Mouse (Mus musculus): ENCODE measurements around the gene Scimp. TPM values are rescaled to one million over a fixed set of nuclear protein-coding genes. Genes with fewer than 3 reads are reported as not detected.

Scimp gene
- polyA plus RNA-seq, 1 experiment from 2014 or later: 0.50 TPM

GRCm38 (mm10) chr11:70754476-70754875 is 57.9 kb downstream of the Scimp start:
- no peaks in the 10 kb centered on the region for H3K4me1 ChIP-seq (ENCODE audit: control insufficient read depth, insufficient read depth, low read length)
- no peak overlapping the region for H3K4me3 ChIP-seq (ENCODE audit: low read depth, low read length)
- no peaks in the 10 kb centered on the region for H3K36me3 ChIP-seq (ENCODE audit: control insufficient read depth, insufficient read depth, low read length)
- no peak overlapping the region for H3K9ac ChIP-seq (ENCODE audit: low read depth, low read length)
- H3K9me3 ChIP-seq (ENCODE audit: control insufficient read depth, low read length): no peaks in the 10 kb centered on the region
- no peaks in the 10 kb centered on the region for H3K27me3 ChIP-seq (replicated peaks; ENCODE audit: control insufficient read depth, insufficient read depth, low read length)
- no peak overlapping the region for H3K27ac ChIP-seq (replicated peaks; ENCODE audit: low read depth, low read length)
- H3K4me2 ChIP-seq (ENCODE audit: low read depth, low read length): no peak overlapping the region
- 50% methylated on average over 4 of the region's 4 CpGs for WGBS
- ATAC-seq (ENCODE audit: low read depth) (no peak), DNase-seq (ENCODE audit: low spot score) (no peak)

- ATAC-seq (ENCODE audit: low read depth): no peak
- Histone ChIP-seq H3K4me1 (ENCODE audit: control insufficient read depth, insufficient read depth, low read length) (no peaks in the 10 kb centered on the region), H3K4me2 (ENCODE audit: low read depth, low read length) (no peak overlapping the region), H3K27ac (replicated peaks; ENCODE audit: low read depth, low read length) (no peak overlapping the region), H3K36me3 (ENCODE audit: control insufficient read depth, insufficient read depth, low read length) (no peaks in the 10 kb centered on the region), H3K27me3 (replicated peaks; ENCODE audit: control insufficient read depth, insufficient read depth, low read length) (no peaks in the 10 kb centered on the region), H3K4me3 (ENCODE audit: low read depth, low read length) (no peak overlapping the region), H3K9me3 (ENCODE audit: control insufficient read depth, low read length) (peaks cover 5% of the 10 kb centered on the region; the same call in 1 of the 2 replicates), H3K9ac (ENCODE audit: low read depth, low read length) (no peak overlapping the region)
- DNase-seq (ENCODE audit: low spot score): no peak
- 88% methylated on average over 10 of the region's 10 CpGs for WGBS
Measured at GRCm38 (mm10) chr11:70753146-70753545, 59.2 kb downstream of the Scimp start.

DNA sequence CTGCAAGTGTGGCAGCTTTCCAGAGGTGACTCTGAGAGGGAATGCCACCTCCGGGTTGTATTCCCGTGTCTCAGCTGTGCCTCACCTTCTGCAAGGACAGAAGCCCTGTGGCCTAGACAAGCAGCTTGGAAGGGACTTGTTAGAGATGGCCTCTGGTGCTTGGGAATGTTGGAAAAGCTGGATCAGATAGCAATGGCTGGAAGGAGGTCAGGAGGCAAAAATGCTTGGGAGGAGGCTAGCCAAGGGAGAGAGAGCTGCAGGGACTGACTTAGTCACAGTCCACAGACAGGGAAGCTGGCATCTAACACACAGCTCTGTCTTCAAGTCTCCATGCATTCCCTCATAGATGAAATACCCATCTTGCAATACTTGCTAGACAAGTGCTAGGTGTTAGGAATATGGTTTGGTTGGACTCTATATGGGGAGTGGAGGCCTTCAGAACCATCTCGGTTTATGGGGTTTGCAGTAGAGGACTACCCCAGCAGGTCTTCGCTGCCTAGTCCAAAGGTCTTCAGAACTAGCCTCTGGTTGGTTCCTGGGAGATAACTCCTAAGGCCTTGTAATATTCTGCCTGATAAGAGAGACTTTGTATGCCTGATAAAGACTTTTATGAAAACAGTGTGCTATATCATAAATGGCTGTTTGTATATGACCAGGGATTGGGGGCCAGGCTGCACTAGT is 59.9 kb downstream of the Scimp start:
- no peaks in the 10 kb centered on the region for H3K27me3 ChIP-seq (replicated peaks; ENCODE audit: control insufficient read depth, insufficient read depth, low read length)
- no peak overlapping the region for H3K27ac ChIP-seq (replicated peaks; ENCODE audit: low read depth, low read length)
- peaks cover 5% of the 10 kb centered on the region; the same call in 1 of the 2 replicates for H3K9me3 ChIP-seq (ENCODE audit: control insufficient read depth, low read length)
- no peak overlapping the region for H3K4me3 ChIP-seq (ENCODE audit: low read depth, low read length)
- H3K4me2 ChIP-seq (ENCODE audit: low read depth, low read length): no peak overlapping the region
- H3K9ac ChIP-seq (ENCODE audit: low read depth, low read length): no peak overlapping the region
- no peak for ATAC-seq (ENCODE audit: low read depth)
- no peaks in the 10 kb centered on the region for H3K4me1 ChIP-seq (ENCODE audit: control insufficient read depth, insufficient read depth, low read length)
- DNase-seq (ENCODE audit: low spot score): no peak
- 79% methylated on average over 4 of the region's 4 CpGs for WGBS
- no peaks in the 10 kb centered on the region for H3K36me3 ChIP-seq (ENCODE audit: control insufficient read depth, insufficient read depth, low read length)

GRCm38 (mm10) chr11:70747876-70748545 is 64.4 kb downstream of the Scimp start:
- Histone ChIP-seq H3K27ac (replicated peaks; ENCODE audit: low read depth, low read length) (no peak overlapping the region), H3K27me3 (replicated peaks; ENCODE audit: control insufficient read depth, insufficient read depth, low read length) (no peaks in the 10 kb centered on the region), H3K4me1 (ENCODE audit: control insufficient read depth, insufficient read depth, low read length) (no peaks in the 10 kb centered on the region), H3K4me3 (ENCODE audit: low read depth, low read length) (no peak overlapping the region), H3K9me3 (ENCODE audit: control insufficient read depth, low read length) (peaks cover 5% of the 10 kb centered on the region; the same call in 1 of the 2 replicates), H3K4me2 (ENCODE audit: low read depth, low read length) (no peak overlapping the region), H3K36me3 (ENCODE audit: control insufficient read depth, insufficient read depth, low read length) (no peaks in the 10 kb centered on the region), H3K9ac (ENCODE audit: low read depth, low read length) (no peak overlapping the region)
- WGBS: 87% methylated on average over 4 of the region's 4 CpGs
- no peak for ATAC-seq (ENCODE audit: low read depth)
- DNase-seq (ENCODE audit: low spot score): no peak

- 79% methylated on average over 7 of the region's 7 CpGs for WGBS
- H3K9ac ChIP-seq (ENCODE audit: low read depth, low read length): no peak overlapping the region
- H3K4me3 ChIP-seq (ENCODE audit: low read depth, low read length): no peak overlapping the region
- H3K27me3 ChIP-seq (replicated peaks; ENCODE audit: control insufficient read depth, insufficient read depth, low read length): no peaks in the 10 kb centered on the region
- no peaks in the 10 kb centered on the region for H3K36me3 ChIP-seq (ENCODE audit: control insufficient read depth, insufficient read depth, low read length)
- peaks cover 5% of the 10 kb centered on the region; the same call in 1 of the 2 replicates for H3K9me3 ChIP-seq (ENCODE audit: control insufficient read depth, low read length)
- H3K27ac ChIP-seq (replicated peaks; ENCODE audit: low read depth, low read length): no peak overlapping the region
- no peaks in the 10 kb centered on the region for H3K4me1 ChIP-seq (ENCODE audit: control insufficient read depth, insufficient read depth, low read length)
- ATAC-seq (ENCODE audit: low read depth) (no peak), DNase-seq (ENCODE audit: low spot score) (no peak)
- H3K4me2 ChIP-seq (ENCODE audit: low read depth, low read length): no peak overlapping the region
Measured at GRCm38 (mm10) chr11:70745636-70746035, 66.8 kb downstream of the Scimp start.

- no peak for ATAC-seq (ENCODE audit: low read depth)
- Histone ChIP-seq H3K9ac (ENCODE audit: low read depth, low read length) (no peak overlapping the region), H3K4me2 (ENCODE audit: low read depth, low read length) (no peak overlapping the region), H3K27me3 (replicated peaks; ENCODE audit: control insufficient read depth, insufficient read depth, low read length) (no peaks in the 10 kb centered on the region), H3K27ac (replicated peaks; ENCODE audit: low read depth, low read length) (no peak overlapping the region), H3K4me3 (ENCODE audit: low read depth, low read length) (no peak overlapping the region), H3K36me3 (ENCODE audit: control insufficient read depth, insufficient read depth, low read length) (no peaks in the 10 kb centered on the region), H3K4me1 (ENCODE audit: control insufficient read depth, insufficient read depth, low read length) (no peaks in the 10 kb centered on the region), H3K9me3 (ENCODE audit: control insufficient read depth, low read length) (no peaks in the 10 kb centered on the region)
- no peak for DNase-seq (ENCODE audit: low spot score)
- 68% methylated on average over 12 of the region's 12 CpGs for WGBS
Measured at GRCm38 (mm10) chr11:70742581-70743459, 69.6 kb downstream of the Scimp start.

DNA sequence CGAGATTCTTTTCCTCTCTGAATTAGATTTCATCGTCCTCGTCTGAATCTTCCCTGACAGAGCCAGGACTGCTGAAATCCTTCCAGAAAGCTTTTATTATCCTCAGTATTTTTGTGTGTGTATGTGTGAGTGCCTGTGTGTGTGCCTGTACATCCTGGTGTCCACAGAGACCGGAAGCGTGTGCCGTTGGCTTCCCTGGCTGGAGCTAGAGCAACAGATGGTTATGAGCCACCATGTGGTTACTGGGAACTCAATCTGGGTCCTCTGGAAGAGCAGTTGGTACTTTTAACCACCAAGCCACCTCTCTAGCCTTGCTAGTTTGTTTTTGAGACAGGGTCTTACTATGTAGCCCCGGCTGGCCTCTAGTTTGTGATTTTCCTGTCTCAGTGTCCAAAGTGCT is 70.3 kb downstream of the Scimp start:
- no peaks in the 10 kb centered on the region for H3K9me3 ChIP-seq (ENCODE audit: control insufficient read depth, low read length)
- no peak for DNase-seq (ENCODE audit: low spot score)
- ATAC-seq (ENCODE audit: low read depth): no peak
- WGBS: 74% methylated on average over 7 of the region's 7 CpGs
- H3K36me3 ChIP-seq (ENCODE audit: control insufficient read depth, insufficient read depth, low read length): no peaks in the 10 kb centered on the region
- H3K27me3 ChIP-seq (replicated peaks; ENCODE audit: control insufficient read depth, insufficient read depth, low read length): no peaks in the 10 kb centered on the region
- no peak overlapping the region for H3K9ac ChIP-seq (ENCODE audit: low read depth, low read length)
- H3K4me2 ChIP-seq (ENCODE audit: low read depth, low read length): no peak overlapping the region
- H3K4me1 ChIP-seq (ENCODE audit: control insufficient read depth, insufficient read depth, low read length): no peaks in the 10 kb centered on the region
- H3K27ac ChIP-seq (replicated peaks; ENCODE audit: low read depth, low read length): no peak overlapping the region
- no peak overlapping the region for H3K4me3 ChIP-seq (ENCODE audit: low read depth, low read length)

DNA sequence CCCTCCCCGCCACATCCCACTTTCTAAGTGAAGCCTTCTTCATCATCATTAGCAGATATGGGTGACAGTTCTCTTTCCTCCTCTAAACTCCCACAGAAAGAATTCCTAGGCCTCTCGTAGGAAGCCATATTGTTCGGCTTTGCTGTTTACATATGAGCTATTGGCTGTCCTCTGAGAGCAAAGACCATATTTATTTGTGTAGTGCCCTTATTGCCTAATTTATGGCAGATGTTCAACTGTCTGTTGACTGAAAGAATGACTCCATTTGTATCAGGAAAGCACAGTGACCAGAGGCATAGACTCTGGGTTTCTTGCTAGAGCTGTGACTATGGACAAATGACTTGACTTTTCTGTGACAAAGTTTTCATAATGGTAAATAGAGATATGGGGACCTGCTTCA is 70.8 kb downstream of the Scimp start:
- H3K27ac ChIP-seq (replicated peaks; ENCODE audit: low read depth, low read length): no peak overlapping the region
- H3K4me2 ChIP-seq (ENCODE audit: low read depth, low read length): no peak overlapping the region
- no peaks in the 10 kb centered on the region for H3K36me3 ChIP-seq (ENCODE audit: control insufficient read depth, insufficient read depth, low read length)
- no peak overlapping the region for H3K4me3 ChIP-seq (ENCODE audit: low read depth, low read length)
- WGBS: 90% methylated on average over 3 of the region's 3 CpGs
- DNase-seq (ENCODE audit: low spot score): no peak
- H3K9ac ChIP-seq (ENCODE audit: low read depth, low read length): no peak overlapping the region
- H3K27me3 ChIP-seq (replicated peaks; ENCODE audit: control insufficient read depth, insufficient read depth, low read length): no peaks in the 10 kb centered on the region
- ATAC-seq (ENCODE audit: low read depth): no peak
- H3K9me3 ChIP-seq (ENCODE audit: control insufficient read depth, low read length): no peaks in the 10 kb centered on the region
- no peaks in the 10 kb centered on the region for H3K4me1 ChIP-seq (ENCODE audit: control insufficient read depth, insufficient read depth, low read length)
